Mouse (Mus musculus): ENCODE measurements around the gene Wdr70.

Wdr70 gene

DNA sequence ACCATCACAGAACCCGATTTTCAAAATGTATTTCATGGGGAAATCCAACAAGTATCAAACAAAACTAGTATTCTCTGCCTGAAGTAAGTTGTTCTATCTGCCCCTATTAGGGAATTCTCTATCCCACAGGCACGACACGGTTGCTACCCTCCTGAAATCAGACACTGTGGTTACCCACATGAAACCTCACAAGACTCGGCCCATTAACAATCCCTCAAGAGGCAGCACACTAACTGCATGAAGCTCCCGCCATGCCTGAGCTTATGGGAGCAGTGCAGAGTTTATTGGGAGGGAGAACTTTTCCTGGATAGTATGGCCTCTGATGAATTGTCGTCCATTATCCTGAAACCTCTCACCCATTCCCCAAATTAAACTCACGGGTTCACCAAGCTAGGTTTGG is 67.8 kb downstream of the Wdr70 start:
- in situ Hi-C loops (cut with MboI, MseI), result no loop called here

DNA sequence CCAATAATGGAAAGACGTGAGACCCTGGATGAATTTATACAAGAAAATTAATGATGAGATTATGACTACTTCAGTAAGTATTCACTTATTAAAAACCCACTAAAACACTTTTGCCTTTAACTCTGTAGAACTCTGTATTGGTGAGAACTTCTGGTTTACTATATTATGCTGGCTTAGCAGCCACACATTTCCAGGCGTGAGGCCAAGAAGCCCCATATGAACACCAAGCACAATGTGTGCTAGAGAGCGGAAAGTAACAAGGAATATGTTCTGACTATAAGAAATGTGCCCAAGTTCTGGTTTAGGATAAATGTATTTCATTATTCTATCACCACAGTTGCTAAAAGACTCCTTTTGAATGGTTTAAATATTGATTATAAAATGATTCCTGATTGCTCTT is 68.4 kb downstream of the Wdr70 start:
- in situ Hi-C loops (cut with MboI, MseI), result no loop called here

DNA sequence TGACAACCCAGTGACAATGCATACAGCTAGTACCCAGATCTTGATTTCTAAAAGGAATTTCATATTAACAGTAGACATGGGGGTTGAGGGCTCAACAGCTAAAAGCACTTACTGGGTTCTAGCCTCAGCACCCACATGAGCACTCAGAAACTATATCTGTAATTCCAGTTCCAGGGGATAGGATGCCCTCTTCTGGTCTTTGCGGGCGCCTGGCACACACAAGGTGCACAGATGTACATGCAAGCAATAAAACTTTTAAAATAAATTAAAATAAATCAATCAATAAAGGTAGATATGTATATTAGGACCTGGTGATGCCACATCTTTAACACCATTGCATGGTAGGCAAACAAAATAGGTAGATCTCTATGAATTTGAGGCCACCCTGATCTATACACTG is 71.5 kb downstream of the Wdr70 start:
- in situ Hi-C loops (cut with MboI, MseI), result no loop called here

DNA sequence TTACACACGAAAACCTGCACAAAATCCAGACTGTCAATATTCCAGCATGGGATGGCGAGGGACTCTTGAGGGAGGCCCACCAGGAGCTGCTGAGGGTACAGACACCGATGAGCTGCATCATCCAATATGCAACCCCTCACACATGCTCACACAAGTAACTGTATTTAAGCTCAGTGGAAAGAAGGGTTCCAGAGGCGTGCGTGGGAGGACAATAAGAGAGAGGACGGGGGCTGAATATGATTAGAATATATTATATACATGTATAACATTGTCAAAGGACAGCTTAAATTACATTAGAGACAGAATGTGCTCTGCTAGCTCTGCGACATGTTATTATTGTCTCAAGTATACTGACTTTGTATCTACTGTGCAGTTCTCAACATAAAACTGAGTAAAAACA is 87.6 kb downstream of the Wdr70 start:
- in situ Hi-C loops (cut with MboI, MseI), result no loop called here

DNA sequence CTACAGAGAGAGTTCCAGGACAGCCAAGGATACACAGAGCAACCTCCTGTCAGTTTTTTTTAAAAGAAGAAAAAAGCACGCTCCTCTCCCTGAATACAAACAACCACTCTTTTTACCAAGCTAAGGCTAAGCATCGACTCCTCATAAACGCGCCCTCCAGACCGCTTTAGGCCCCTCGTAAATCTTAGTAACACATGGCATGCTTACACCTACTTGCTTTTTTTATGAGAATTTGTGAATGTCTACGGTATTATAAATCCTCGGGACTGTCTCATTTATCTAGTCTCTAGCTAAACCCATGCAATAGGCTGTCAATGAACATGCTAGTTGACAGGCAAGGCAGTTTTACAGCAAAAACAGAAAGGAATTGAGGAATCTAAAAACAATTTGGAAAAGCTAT is 91.6 kb downstream of the Wdr70 start:
- in situ Hi-C loops (cut with MboI, MseI), result no loop called here

DNA sequence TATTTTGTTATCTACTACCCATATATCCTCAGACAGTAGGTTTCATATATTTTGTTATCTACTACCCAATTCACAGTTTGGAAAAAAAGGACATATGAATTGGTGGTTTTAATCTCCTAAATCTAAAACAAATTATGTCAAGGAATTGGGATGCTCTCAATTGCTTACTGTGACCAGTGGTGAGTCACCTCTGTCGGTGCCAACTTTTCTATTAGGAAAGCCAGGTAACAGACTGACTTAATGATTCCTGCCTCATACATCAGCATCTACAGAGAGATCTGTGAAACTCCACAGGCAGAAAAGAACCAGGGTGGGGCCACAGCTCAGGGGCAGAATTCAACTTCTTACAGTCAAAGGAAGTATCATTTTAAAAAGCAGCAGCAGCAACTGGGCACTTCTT is 93.0 kb downstream of the Wdr70 start:
- in situ Hi-C loops (cut with MboI, MseI), result no loop called here

DNA sequence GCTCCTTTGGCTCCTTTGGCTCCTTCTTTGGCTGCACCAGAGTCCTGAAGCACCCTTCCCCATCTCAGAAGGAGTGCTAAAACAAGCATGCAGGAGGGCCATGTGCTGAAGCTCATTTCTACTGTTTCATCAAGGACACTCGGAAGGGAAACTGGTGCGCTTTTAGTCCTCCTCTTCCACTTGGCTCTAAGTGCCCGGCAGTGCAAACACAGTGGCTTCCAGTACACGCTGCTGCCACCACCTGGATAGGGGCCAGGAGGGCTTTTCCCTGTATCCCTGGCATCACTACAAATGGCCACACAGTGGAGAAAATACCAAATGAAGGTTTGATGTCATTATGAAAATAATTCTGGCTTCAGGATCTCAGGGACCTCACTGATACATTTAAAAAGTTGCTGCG is 93.5 kb downstream of the Wdr70 start:
- in situ Hi-C loops (cut with MboI, MseI), result no loop called here

DNA sequence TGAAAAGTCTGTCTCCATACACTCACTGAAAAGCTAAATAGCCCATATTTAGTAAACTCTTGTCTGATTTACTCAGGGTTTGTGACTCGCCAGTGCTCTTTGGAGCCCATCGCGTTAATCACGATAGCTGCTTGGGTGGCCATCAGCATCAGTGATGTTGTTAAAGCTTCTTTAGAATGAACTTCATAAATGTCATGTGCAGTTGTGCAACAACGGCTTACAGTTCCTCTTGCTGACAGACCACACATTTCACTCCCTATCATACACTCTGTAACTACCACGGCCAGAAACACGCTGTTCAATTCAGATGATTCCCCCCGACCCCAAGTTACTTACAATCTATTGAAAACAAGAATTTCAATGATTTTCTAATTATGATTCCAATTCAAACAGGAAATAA is 95.2 kb downstream of the Wdr70 start:
- in situ Hi-C loops (cut with MboI, MseI), result no loop called here

DNA sequence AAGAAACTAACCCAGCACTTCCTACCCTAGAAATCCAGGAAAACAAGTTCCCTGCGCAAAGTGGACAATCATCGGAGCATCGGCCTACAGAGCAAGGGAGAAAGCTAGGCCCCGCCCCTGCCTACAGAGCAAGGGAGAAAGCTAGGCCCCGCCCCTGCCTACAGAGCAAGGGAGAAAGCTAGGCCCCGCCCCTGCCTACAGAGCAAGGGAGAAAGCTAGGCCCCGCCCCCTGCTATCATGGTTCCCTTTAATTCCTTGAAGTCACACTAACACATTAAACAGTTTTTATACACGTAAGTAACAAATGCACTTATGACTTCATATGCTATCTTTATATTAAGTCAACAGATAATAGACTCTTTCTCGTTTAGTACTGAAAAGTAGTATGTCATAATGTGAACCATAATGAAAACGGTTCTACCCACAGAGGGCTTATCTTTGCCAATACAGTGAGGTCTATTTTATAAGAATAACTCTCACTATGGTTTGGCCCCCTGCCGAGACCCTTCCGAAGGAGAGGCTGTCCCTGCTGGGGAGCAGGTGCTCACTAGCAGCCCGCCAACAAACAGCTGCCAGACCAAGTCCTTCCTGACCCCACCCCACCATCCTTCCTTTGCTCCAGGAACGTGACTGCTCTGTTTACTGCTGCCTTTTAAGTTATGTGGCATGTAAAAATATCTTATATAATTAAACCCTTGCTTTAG is 100.0 kb downstream of the Wdr70 start:
- in situ Hi-C loops (cut with MboI, MseI), result no loop called here

DNA sequence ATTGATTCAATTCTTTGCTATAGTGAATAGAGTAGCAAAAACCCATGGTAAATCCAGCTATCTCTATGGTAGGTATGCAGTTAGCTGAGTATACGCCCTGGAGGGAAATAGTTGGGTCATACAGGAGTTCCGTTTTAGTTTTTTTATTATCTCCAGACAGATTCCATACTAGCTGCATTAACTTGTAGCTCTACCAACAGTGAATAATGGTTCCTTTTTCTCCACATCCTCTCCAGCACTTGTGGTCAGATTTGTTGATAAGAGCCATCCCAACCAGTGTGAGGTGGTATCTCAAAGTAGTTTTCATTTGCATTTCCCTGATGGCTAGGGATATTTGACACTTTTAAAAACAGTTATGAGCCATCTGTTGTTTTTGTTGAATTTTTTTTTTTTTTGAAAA is 100.9 kb downstream of the Wdr70 start:
- in situ Hi-C loops (cut with MboI, MseI), result no loop called here

DNA sequence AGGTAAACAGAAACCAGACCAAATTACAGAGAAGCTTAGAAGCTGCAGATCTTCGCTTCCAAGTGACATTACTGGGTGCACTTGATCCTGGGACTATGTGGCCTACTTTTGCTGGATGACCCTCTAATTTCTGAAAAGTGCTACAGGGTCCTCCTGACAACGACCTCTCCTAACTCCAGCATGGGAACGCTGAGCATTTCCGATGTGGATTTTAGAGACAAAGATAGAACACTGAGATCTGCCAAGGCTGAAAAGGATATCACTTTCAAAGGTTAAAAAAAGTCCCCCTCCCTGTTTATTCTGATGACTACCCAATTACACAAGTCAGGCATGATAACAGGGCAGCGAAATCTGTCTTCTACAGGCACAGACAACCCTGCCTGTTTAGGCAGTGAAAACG is 105.3 kb downstream of the Wdr70 start:
- in situ Hi-C loops (cut with MboI, MseI), result no loop called here

DNA sequence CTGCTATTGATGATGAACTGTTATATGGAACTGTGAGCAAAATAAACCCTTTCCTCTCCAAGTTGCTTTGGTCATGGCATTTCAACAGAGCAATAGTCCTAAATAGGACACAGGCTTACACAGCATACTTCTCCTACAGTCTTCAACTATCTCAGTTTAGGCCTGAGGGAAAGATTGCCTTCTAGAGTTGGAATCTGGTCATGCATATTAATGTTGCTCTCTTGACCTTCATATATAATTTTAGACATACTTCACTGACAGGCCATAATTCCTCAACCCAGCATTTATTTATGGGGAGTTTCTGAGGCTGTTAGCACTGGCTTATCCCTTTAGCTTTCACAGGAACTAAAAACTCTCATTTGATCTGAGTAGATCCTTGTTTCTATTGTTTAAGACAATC is 108.9 kb downstream of the Wdr70 start:
- in situ Hi-C loops (cut with MboI, MseI), result no loop called here

DNA sequence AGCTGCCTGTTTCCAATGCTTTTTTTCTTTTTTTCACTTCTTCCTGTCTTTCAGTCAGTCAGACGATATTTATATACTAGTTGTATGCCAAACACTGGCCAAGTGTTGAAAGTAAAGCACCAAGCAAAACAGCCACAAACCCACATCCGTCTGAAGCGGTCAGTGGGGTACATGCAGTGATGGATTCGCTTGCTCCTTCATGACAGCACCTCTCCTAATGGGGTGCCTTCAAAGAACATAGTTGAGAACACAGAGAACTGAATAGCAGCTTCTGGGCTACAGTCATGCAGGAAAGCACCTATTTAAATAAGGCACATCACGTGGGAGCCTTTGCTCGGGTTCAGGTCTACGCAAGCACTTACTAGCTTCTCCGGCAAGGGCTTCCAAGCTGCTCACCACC is 111.6 kb downstream of the Wdr70 start:
- in situ Hi-C loops (cut with MboI, MseI), result no loop called here

DNA sequence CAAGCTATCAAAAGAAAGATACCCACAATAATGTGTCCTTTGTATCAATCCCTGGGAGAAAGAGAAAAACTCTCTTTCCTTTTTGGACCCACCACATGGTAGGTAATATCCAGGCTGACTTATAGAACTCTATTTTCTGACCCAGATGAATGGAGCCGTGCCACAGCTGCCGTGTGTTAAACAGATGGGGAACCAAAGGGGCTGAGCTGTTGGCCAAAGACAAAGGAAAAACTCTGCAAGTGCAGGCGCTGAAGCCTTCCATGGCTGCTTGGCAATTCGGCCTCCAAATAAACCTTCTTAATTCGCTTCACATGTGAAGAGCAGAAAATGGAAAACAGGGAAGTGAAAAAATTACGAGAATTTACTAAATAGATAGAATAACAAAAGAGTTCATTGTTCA is 112.7 kb downstream of the Wdr70 start:
- in situ Hi-C loops (cut with MboI, MseI), result no loop called here

DNA sequence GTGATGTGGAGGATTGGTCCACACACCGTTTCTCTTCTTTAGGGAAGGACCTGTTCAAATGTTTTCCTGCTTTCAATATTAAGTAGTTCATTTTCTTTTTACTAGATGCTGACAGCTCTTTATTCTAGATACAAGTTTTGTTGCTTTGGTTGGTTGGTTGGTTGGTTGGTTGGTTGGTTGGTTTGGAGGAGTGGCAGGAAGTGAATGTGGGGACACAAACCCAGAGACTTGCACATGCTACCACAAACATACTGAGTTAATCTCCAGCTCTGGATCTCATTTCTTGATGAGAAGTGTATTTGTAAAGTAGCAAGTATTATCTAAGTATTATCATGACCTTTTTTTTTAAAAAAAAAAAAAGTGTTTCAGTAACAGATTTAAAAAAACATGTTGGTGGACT is 120.4 kb downstream of the Wdr70 start:
- in situ Hi-C loops (cut with MboI, MseI), result no loop called here

DNA sequence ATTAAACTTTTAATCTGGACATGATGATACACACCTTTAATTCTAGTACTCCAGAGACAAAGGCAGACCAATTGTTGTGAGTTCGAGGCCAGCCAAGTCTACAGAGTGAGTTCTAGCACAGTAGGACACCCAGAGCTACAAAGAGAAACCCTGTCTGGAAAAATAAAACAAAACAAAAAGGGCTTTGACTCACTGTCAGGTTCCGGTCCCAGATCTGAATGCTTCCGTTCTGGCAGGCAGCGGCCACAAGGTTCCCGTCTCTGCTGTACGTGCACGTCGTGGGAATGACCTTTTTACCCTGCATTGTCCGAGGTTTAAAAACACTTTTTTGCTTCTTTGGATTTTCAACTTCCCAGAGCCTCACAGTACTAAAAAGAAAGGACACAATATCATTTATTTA is 122.2 kb downstream of the Wdr70 start:
- in situ Hi-C loops (cut with MboI, MseI), result no loop called here

DNA sequence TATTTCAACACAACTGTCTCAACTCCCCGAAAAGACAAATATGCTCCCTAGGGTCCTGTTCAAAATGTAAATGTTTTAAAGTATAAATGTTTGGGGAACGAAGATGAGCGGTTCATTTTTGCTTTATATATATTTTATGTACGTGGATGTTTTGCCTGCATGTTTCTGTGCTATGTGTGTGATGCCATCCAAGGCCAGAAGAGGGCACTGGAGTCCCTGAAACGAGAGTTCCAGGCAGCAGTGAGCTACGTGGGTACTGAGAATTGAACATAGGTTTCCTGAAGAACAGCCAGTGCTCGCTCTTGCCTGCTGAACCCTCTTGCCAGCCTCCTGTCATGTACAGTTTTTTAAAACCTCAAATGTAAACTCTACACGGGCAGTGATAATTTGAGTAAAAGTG is 124.6 kb downstream of the Wdr70 start:
- in situ Hi-C loops (cut with MboI, MseI), result no loop called here

DNA sequence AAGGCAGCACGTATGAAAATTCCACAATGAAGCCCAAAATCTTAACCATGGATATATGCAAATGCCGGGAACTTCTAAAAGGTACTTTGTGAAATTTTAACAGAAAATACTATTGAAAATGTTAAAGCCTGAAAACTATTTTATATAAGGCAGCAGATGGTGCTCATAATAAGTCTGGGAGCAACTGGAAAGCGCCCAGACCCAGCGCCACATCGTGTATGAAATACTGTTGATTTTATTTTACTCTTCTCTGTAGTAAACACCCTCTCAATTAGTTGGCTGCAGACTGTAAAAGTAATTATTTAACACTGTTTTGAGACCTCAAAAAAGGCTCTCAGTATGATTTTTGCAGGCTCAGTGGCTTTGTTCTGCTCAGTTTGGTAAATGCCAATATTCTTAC is 126.5 kb downstream of the Wdr70 start:
- in situ Hi-C loops (cut with MboI, MseI), result no loop called here

DNA sequence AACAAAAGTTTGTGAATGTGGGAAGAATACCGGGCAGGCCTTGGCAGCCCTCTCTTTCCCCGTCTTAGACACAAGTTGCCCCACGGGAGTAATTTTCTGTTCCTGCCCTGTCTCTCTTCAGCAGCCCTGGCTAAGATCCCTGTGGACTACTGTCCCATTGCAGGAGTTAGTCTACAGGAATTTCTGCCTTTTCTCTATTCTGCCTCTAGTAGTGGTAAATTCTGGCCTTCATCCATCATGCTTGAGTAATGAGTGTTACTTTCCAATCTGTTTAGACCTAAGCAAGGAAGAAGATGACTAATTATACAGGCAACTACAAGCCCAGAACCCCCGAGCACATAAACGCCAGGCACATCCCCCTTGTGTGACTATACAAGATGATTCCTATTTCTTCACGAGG is 136.2 kb downstream of the Wdr70 start:
- in situ Hi-C loops (cut with MboI, MseI), result no loop called here

DNA sequence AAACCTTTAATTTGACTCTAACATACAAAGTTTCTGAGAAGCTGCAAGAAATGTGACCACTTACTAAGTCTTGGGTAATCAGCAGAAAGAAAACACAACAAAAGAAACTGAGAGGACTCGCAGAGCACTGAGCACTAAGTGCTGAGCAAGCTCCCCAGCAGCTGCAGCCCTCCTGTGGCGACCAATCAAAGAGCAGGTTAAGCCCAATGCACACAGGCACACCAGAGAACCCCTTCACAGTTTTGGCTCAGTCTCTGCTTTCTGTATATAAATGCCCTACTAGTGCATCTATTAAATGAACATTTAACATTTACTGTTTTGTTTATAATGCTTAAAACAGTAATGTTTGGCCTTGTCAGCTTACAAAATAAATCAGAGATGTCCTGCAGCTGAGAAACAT is 137.5 kb downstream of the Wdr70 start:
- in situ Hi-C loops (cut with MboI, MseI), result no loop called here

DNA sequence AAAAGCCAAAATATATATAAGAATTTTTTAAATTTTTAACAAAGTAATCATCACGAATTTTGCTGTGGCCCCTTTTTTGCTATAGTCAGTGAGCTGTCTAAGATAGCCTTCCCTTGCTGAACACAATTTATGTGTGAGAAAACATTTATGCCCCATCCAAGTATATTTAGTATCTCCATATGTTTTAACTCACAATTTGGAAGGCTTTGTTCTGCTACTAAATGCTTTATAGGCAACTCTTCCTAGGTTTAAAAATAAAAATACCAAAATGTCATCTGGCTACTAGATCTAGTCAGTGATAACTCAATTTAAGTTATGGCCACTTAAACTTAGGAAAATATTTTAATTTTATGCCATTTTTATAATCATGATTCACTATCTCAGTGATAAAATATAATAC is 142.1 kb downstream of the Wdr70 start:
- in situ Hi-C loops (cut with MboI, MseI), result no loop called here

DNA sequence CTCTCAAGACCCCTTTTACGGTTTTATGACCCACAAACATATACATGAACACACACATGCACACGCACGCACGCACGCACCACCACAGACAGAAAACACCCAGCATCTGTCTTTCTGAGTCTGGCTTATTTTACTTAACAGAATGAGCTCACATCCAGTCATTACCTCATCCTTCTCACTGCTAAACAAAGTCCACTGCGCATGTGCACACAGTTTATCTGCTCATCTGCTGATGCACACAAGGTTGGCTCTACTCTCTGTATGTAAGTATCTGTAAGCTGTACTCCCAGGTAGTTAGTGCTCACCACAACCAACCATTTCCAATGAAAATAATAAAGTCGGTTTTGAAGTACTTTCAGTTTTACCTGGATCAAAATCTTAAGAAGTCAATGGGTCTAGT is 148.4 kb downstream of the Wdr70 start:
- in situ Hi-C loops (cut with MboI, MseI), result no loop called here

DNA sequence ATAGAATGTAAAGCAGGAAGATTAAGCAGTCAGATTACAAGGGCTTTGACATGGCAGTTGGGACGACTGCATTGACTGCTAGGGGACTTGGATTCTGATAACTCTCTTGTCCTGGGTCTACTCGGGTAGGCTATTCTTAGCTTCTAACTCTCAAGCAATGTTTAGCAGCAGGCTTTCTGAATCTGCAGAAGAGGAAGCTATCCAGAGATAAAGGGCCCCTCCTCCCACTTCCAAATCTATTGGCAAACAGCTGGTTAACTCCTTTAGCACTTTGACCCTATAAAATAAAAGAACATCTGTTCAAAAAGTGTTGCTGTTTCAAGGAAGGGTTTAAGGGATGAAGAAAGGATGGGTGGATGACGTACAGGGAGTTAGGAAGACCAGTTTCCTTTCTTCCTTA is 157.3 kb downstream of the Wdr70 start:
- in situ Hi-C loops (cut with MboI, MseI), result no loop called here

DNA sequence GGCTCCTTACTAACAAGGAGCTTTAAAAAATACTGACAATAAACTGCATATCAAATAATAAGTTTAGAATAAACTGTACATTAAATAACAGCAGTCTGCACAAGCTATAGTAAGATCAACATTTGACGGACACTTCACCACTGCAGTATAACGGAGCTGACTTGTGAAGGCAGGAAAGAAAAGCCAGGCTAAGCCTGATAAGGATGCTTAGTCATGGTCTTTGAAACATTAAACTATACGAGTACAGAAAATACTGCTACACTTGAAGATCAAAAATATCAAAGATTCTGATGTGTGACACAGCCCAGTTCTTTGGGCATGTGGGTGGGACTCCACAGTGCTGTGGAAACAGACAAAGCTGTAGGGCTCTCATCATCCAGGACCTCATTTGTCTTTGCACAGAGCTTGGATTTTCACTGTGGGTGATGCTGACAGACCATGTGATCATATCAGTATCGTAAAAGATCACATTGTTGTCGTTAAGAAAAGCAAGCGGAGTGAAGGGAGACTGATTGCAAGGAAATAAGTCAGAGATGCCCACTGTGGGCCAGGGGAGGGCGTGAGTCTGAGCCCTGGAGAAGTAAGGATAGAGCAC is 163.3 kb downstream of the Wdr70 start:
- in situ Hi-C loops (cut with MboI, MseI), result no loop called here
